Mouse (Mus musculus): ENCODE measurements around the gene Hist2h3b.

Hist2h3b gene

DNA sequence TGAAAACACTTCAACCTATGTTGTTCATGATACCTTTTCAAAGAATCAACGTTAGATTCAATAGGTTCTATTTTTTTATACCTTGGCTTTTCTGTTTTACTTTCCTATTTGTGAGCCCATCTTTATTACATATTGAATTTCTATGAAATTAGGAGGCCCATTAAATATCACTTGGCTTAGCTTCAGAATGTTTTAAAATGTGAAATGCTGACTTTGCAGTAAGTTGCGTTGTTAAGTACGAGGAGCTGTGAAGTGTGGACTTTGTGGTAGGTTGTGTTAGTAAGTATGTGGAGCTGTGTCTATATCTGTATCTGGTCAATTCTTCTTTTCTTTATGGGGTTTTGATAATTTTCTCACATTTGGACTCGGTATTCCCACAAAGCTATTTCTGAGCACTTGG lies 29.9 kb downstream of the Hist2h3b start:
- no peak for DNase-seq (ENCODE audit: low spot score)

DNA sequence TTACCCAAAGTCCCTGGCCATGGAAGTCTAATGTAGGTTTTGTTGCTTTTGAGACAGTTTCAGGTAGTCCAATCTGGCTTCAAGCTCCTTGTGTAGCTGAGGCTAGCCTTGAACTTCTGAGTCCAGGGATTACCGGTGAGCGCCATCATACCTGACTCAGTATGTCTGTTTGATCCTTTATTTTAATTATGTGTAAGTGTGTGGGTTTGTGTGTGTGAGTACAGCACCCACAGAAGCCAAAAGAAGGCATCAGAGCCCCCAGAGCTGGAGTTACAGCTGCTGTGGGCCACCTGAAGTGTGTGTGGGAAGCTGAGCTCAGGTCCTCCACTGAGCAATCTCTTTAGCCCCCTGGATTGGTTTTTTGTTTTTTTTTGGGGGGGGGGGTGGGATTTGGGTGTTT lies 31.1 kb downstream of the Hist2h3b start:
- DNase-seq (ENCODE audit: low spot score) = no peak

DNA sequence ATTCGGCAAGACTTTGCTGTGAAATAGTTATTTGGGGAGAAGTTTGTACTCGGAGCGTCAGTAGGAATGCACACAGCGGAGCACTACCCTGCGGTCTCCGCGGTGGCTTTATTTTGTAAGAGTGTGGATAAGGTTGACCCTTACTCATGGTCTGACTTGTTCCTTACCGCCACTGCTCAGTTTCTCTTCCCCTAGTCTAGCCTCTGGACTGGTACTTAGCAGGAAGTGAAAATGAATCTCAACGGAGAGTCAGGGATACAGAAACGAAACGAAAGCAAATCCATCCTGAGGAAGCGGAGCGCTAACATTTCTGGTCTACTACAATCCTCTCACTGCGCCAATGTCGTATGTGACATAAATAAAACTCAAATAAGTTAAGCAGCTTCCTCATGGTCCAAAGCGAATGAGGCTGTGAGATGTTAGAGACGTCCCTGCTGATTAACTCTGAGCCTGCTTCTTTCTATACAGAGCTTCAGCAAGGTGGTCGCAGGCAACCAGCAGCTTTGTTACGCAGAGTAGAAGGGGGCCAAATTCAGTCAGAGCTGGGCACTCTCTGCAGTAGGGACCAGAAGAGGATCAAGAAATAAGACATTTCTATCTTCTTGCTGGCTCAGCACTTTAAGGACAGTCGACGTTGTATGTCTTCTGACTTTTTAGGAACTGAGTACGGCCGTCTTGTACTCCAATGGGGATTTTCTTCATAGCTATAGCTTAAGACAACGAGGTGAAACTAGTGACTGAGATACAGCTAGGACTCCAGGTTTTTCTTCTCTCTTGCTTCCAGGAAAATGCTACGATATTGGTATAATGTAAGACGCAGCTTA lies 32.5 kb downstream of the Hist2h3b start:
- no peak for DNase-seq (ENCODE audit: low spot score)

DNA sequence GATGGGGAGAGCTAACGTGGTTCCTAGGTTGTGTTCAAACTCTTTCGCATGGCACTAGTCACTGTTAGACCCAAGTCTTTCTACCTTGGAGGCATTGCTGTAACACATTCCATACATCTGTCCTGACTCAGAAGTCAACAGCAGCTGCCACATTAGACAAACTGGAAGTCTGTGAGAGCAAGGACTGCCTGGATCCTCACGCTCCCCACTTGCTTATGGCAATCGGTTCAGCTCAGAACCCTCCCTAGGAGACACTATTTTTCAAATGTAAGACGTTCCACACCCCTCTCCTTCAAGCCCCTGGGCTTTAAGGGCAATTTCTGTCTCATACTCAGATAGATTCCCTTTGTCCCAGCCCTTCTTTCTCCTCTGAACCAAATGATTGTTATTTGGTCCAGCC lies 33.6 kb downstream of the Hist2h3b start:
- no peak for DNase-seq (ENCODE audit: low spot score)

DNA sequence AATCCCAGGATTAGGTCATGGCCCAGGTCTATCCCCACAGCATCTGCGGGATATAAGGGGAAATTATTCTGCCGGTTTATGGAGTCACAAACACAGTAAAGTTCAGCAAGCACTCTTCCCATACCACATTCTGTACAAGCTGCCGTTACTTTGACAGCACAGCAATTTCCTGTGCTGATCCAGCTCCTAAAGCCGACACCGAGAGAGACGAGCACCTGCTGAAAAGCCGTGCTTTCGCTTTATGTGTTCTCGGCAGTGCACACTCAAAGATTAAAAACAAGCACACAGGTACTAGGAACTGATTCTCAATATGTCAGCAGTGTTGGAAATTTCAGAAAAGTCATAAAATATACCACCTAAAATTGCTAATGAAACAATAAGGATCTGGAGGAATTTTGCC lies 38.1 kb downstream of the Hist2h3b start:
- DNase-seq (ENCODE audit: low spot score) = no peak

DNA sequence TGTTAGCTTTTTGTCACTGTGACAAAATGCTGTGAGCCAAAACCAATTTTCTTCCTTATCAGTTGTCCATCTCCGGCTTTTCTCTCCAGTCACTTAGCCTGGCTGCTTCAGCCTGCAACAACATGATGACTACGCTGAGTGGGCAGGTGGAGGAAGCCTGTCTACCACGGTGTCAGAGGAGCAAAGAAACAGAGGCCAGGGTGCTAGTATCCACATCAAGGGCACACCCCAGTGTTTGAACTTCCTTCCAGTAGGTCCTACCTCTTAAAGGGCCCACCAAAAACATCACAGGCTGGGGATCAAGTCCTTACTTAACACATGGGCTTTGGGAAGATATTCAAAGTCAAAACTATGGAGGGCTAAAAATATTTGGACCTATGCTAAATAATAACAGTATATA lies 41.0 kb downstream of the Hist2h3b start:
- no peak for DNase-seq (ENCODE audit: low spot score)

DNA sequence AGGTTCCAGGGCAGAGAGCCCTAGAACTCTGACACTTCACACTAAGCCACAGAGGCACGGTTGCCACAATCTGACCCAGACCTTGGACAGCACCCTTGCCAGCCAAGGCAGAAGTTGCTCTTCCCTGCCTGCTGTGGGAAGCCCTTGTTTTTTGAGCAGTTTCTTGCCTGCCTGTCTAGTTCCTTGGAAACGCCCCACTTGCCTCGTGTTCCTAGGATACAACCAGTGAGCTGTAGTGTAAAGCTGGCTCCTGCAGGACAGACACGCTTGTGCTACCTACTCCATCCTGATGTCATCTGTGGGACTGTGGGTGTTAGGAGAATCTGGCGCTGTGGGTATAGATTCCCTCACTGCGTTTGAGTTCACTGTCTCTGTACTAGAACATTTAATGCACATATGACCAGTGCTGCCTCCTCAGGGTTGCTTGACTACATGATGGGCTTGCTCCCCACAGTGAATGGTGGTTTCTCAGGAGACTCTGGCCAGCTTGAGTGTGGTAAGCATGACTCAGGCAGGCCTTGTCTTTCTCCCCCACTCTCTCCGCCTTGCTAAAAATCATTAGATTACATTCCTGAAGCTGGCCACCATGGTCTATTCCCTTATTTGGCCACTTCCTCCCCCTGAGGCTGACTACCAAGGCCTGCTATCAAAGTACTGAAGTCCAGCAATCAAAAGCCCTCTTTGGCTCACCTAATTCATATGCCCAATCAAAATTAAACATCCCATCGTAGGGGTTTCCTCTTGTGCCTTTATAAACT lies 44.1 kb downstream of the Hist2h3b start:
- no peak for DNase-seq (ENCODE audit: low spot score)

Data from ovary, postnatal 10 days (tissue).